Mouse (Mus musculus): ENCODE measurements around the gene Rcn3. TPM values are rescaled to one million over a fixed set of nuclear protein-coding genes. Genes with fewer than 3 reads are reported as not detected.

Gene Rcn3
- 10.6 and 16.0 TPM in 2 replicates for polyA plus RNA-seq (2011; ENCODE audit: insufficient read depth, insufficient read length, low replicate concordance, missing spikeins)

DNA sequence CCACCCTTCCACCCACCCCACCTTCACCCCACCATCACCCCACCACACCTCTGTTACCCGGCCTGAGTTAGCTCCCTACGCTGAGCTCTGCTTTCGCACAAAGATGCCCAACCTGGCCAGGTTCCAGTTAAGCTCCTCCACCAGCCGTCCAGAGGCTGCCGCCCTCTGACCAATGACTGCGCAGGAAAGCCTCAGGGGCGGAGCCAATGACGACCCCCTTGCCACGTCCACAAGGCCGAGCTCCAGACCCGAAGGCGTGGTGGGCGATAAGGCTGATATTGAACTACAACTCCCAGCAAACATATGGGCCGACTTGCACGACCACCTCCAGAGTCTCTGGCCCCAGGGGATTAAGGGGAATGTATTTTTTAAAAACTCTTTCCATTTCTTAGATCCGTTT, at the start of gene Rcn3:
Gene Rcn3 (minus strand): TSS at position 174 of the 400 bp plus-strand sequence.
- no peak within 1 kb of the TSS for H3K27ac ChIP-seq (ENCODE audit: control insufficient read depth, insufficient read depth, low read depth, low read length, poor library complexity)
- H3K4me1 ChIP-seq (ENCODE audit: control insufficient read depth, insufficient read depth, low read length): no peaks in the 10 kb centered on the region
- H3K4me3 ChIP-seq (replicated peaks; ENCODE audit: control insufficient read depth, low read depth, low read length): peak within 1 kb of the TSS; percentile 31
- TF ChIP-seq CTCF (IDR thresholded peaks at IDR 0.05; ENCODE audit: control insufficient read depth, insufficient read depth, low read length) (no peak), POLR2A (IDR thresholded peaks at IDR 0.05; ENCODE audit: borderline replicate concordance, control insufficient read depth, low read depth, low read length) (peak; percentile 27; the same call in 1 of the 2 replicates)
- WGBS: under 1% methylated on average over 16 of the region's 16 CpGs

DNA sequence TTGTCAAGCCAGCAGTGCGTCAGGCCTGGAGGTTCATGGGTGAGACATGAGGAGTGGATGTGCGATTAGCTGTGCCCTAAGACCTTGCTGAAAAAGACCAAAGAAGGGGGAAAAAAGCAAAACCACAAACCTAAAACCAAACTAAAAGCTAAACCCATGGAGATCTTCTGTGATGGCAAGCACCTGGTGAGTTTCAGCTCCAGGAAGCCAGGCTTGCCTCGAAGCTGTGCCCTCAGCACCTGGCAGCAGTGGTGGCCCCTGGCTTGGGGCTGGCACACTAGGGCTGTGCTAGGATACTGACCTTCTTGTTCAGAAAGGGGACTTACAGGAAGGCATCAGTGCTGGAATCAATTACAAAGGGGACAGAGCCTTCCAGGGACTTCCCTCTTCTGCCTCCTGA, 49.3 kb upstream of the Rcn3 start:
- TF ChIP-seq POLR2A (IDR thresholded peaks at IDR 0.05; ENCODE audit: borderline replicate concordance, control insufficient read depth, low read depth, low read length) (no peak), CTCF (IDR thresholded peaks at IDR 0.05; ENCODE audit: control insufficient read depth, insufficient read depth, low read length) (no peak)
- Histone ChIP-seq H3K4me1 (ENCODE audit: control insufficient read depth, insufficient read depth, low read length) (peaks cover 2% of the 10 kb centered on the region; the same call in 1 of the 2 replicates), H3K27ac (ENCODE audit: control insufficient read depth, insufficient read depth, low read depth, low read length, poor library complexity) (no peak overlapping the region), H3K4me3 (replicated peaks; ENCODE audit: control insufficient read depth, low read depth, low read length) (no peak overlapping the region)
- whole genome bisulfite sequencing: 71% methylated on average over 3 of the region's 3 CpGs

DNA sequence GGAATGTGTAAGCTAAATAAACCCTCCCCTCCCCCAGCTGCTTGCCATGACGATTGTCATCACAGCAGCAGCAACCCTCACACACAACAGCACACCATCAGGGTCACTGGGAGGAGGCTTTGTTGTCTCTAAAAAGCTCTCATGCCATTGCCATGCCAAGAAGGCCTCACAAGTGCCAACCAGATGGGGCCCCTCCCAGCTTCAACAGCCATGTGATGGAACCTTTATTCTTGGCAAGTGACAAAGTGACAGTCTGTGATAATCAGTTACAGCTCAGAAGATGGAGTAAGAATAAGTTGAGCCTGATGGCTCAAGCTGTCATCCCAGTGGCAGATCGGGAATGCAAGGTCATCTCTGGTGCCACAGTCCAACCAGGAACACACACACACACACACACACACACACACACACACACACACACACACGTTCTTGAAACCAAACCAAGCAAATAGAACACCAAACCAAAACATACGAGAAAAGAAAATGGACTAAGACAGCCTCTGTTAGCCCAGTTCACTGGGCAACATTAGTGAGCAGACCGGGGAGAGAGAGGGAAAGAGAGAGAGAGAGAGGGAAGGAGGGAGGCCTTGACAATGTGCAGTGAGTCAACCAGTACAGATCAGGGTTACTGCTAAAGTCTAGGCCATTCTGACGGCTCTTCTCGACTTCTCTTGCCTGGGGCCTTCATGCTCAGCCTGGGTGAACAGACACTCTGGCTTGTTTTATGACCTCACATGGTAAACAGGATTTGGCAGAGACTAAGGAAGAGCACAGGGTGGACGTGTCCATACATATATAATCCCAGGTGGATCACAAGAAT, 48.1 kb upstream of the Rcn3 start:
- Histone ChIP-seq H3K27ac (ENCODE audit: control insufficient read depth, insufficient read depth, low read depth, low read length, poor library complexity) (no peak overlapping the region), H3K4me1 (ENCODE audit: control insufficient read depth, insufficient read depth, low read length) (peaks cover 5% of the 10 kb centered on the region; the same call in 1 of the 2 replicates), H3K4me3 (replicated peaks; ENCODE audit: control insufficient read depth, low read depth, low read length) (no peak overlapping the region)
- TF ChIP-seq CTCF (IDR thresholded peaks at IDR 0.05; ENCODE audit: control insufficient read depth, insufficient read depth, low read length): no peak
- 70% methylated on average over 8 of the region's 8 CpGs for WGBS

DNA sequence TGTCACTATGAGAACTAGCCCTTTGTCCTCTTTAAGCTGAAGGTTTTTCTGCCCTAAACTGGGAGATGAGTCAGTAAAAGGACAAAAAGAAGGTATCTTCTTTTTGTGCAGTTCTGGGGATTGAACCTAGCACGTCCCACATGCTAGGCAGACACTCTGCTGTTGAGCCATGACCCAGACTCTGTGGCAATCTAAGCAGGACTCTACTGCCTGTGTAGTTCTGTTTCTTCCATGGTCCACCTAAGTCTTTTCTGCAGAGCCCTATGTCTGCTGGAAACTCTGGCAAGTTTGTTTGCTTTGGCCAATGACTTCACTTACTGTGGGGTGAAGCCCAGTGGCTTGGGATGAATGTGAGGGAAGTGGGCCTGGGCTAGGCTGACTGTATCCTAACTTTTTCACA, 46.4 kb upstream of the Rcn3 start:
- 64% methylated on average over 1 of the region's 1 CpGs for WGBS
- no peak overlapping the region for H3K4me3 ChIP-seq (replicated peaks; ENCODE audit: control insufficient read depth, low read depth, low read length)
- H3K27ac ChIP-seq (ENCODE audit: control insufficient read depth, insufficient read depth, low read depth, low read length, poor library complexity): no peak overlapping the region
- TF ChIP-seq CTCF (IDR thresholded peaks at IDR 0.05; ENCODE audit: control insufficient read depth, insufficient read depth, low read length): no peak
- no peak for TF ChIP-seq POLR2A (IDR thresholded peaks at IDR 0.05; ENCODE audit: borderline replicate concordance, control insufficient read depth, low read depth, low read length)
- peaks cover 5% of the 10 kb centered on the region; the same call in 1 of the 2 replicates for H3K4me1 ChIP-seq (ENCODE audit: control insufficient read depth, insufficient read depth, low read length)

DNA sequence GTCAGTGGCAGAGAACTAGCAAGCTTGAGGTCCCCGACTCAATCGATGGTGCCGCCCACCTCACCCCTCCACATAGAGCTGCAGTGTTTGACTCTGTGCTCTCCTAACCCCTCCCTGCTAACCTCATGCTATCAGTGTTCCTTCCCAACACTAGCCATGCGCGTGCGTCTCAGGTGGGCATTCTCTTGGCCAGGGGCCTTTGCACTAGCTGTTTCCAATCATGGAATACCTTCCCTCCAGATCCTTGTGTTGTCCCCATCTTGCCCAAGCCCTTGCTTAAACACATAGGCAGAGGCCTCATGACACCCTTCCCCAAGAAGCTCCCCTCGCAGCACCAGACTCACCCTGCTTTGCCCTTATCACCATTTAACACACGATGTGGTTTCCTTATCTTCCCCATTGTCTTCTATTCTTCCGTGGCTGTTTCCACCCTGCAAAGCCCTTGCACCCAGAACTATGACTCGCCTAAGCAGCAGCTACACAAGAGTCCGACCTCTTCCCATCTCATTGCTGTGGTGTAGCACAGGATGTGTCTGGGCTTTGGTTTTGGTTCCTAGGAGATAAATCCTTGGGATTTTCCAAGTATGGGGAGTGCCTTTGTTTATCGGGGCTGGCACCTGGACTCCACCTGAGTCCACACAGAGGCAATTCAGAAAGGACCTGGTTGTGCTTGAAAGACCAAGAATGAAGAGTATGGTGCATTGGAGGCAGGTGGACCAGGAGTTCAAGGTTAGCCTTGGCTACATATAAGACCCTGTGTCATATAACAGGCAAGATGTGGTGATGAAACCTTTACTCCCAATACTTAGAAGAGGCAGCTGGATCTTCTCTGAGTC, 45.4 kb upstream of the Rcn3 start:
- WGBS: 12% methylated on average over 12 of the region's 12 CpGs
- no peak overlapping the region for H3K4me3 ChIP-seq (replicated peaks; ENCODE audit: control insufficient read depth, low read depth, low read length)
- TF ChIP-seq CTCF (IDR thresholded peaks at IDR 0.05; ENCODE audit: control insufficient read depth, insufficient read depth, low read length) (no peak), POLR2A (IDR thresholded peaks at IDR 0.05; ENCODE audit: borderline replicate concordance, control insufficient read depth, low read depth, low read length) (no peak)

DNA sequence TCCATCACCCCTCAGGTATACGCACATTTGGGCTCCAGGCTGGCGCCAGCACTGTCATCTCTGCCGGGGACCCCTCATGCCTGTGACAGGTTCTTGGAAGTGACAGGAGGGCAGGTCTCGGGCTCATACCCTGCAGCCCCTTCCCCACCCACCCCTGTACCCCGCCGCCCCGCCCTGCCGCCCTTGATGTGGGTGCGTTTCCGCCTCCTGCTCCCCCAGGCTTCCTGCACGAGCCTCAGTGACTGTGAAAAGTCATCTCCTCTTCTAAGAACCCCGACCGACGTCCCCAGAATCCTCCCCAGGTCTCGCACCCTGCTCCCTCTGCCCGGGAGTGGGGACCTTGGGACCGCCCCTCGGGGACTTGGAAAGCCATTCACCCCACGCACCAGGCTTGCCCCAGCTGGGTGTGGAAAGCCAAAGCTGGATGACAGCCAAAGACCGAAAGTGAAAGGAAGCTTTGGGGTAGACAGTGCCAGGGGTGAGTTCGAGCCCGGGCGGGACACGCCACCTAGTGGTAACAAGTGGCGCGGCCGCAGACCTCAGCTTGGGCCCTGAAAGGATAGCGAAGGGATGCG, 44.1 kb upstream of the Rcn3 start, which contains the start of the genes Gm45713 and Flt3l:
Gene Gm45713 (minus strand): TSS at position 239 of the 575 bp plus-strand sequence.
Gene Flt3l (minus strand): TSS at position 440 of the 575 bp plus-strand sequence.
- Histone ChIP-seq H3K27ac (ENCODE audit: control insufficient read depth, insufficient read depth, low read depth, low read length, poor library complexity) (peak within 1 kb of the TSS; percentile 87), H3K4me3 (replicated peaks; ENCODE audit: control insufficient read depth, low read depth, low read length) (peak within 1 kb of the TSS; percentile 94), H3K4me1 (ENCODE audit: control insufficient read depth, insufficient read depth, low read length) (peaks cover 5% of the 10 kb centered on the region; the same call in 1 of the 2 replicates)
- under 1% methylated on average over 29 of the region's 29 CpGs for WGBS
- peak; percentile 33; the same call in 1 of the 2 replicates for TF ChIP-seq POLR2A (IDR thresholded peaks at IDR 0.05; ENCODE audit: borderline replicate concordance, control insufficient read depth, low read depth, low read length)
- peak; percentile 99 for TF ChIP-seq CTCF (IDR thresholded peaks at IDR 0.05; ENCODE audit: control insufficient read depth, insufficient read depth, low read length)

More for the DNA sequence above, 45.4 kb upstream of the Rcn3 start:
- Histone ChIP-seq H3K27ac (ENCODE audit: control insufficient read depth, insufficient read depth, low read depth, low read length, poor library complexity) (no peak overlapping the region), H3K4me1 (ENCODE audit: control insufficient read depth, insufficient read depth, low read length) (peaks cover 5% of the 10 kb centered on the region; the same call in 1 of the 2 replicates)

DNA sequence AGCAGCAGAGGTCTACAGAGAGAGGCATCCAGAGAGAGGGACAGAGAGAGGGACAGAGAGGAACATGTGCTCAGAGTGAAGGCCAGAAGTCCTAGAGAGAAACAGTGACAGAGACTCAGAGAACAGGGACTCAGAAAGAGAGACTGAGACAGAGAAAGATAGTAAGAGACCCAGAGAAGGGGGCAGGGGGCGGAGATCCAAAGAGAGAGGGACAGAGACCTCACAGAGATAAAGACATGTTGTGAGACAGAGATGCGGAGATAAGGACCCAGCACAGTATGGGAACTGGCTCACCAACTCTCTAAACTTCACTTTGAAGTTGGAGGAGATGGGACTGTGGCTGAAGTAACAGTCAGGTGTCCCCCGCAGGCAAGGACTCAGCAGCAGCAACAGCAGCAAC, 43.3 kb upstream of the Rcn3 start:
- H3K4me1 ChIP-seq (ENCODE audit: control insufficient read depth, insufficient read depth, low read length): peaks cover 5% of the 10 kb centered on the region; the same call in 1 of the 2 replicates
- WGBS: 58% methylated on average over 3 of the region's 3 CpGs
- peak overlapping the region; percentile 35 for H3K27ac ChIP-seq (ENCODE audit: control insufficient read depth, insufficient read depth, low read depth, low read length, poor library complexity)
- H3K4me3 ChIP-seq (replicated peaks; ENCODE audit: control insufficient read depth, low read depth, low read length): peak overlapping the region; percentile 94
- TF ChIP-seq POLR2A (IDR thresholded peaks at IDR 0.05; ENCODE audit: borderline replicate concordance, control insufficient read depth, low read depth, low read length) (no peak), CTCF (IDR thresholded peaks at IDR 0.05; ENCODE audit: control insufficient read depth, insufficient read depth, low read length) (no peak)
